Mouse (Mus musculus) cerebellum, adult 8-10 months (tissue): ENCODE results near the gene Nradd.

Experiments
- DNase-seq: peaks from one replicate; pipeline ENCODE4 v3.0.0; 2022

The Nradd gene

DNA sequence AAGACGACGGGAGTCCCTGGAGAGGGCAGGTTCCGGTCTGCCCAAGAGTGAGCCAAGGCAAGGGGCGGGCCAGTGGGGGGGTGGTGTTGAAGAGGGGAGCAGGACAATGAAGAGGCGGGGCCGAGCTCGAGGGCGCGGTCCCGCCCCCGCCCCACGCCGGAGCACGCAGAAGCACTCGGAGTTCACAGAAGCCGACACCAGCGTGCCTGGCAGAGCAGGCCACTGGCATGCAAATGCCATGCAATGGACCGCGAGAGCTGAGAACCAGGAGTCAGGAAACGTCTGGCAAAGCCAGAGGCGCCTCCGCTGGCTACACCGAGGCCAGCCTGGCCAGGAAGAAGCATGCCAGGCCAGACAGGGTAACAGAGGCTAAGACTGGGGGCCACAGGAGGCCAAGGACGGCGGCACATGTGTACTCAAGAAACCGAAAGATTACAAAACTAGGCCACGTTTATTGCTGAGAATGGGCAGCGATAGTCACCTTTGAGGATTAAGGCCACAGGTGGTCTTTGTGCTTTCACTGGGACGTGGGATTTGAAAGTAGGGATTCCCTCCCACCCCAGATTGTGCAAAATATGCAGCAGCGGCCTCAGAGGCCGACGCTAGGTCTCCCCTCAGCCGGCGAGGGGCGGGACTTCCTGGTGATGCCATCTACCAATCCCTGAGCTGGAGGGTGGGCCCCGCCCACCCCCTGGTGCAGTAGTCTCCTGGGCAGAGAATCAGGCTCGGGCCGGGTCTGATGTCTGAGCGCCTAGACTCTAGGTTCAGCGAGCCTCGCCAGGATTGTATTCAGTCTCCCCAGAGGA lies at the start of gene Nradd:
TSS of gene Nradd (minus strand) at position 92 of the 806 bp plus-strand sequence.
- DNase-seq: peak; percentile 86

DNA sequence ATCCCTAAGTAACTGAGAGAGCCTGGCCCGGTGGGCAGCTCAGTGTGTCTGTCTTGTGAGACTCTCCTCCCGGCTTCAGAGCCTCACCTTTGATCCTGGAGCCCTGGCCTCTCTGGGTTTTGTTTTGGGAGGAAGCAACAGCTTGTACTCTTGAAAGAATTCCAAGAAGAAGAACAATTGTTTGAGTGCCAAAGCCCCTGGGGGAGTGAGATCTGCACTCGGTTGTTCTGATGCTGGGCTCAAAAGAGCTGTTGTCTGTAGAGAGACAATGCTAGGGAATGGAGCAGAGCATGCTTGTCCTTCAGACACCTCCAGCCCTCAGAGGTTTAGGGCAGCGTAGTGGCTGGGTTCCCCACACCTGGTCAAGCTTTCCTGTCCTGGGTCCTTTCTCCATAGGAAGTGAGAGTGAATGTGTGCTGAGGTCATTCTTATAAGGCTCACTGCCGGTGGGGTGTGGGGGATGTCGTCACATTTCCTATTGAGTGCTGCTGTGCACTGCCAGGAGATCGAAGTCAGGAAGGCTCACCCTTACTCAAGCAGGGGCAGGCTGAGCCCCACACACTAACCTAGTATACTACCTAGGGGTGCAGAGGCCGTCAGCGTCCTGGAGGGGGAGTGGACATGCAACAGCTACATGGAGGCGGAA lies 49.0 kb upstream of the Nradd start:
- DNase-seq: no peak

DNA sequence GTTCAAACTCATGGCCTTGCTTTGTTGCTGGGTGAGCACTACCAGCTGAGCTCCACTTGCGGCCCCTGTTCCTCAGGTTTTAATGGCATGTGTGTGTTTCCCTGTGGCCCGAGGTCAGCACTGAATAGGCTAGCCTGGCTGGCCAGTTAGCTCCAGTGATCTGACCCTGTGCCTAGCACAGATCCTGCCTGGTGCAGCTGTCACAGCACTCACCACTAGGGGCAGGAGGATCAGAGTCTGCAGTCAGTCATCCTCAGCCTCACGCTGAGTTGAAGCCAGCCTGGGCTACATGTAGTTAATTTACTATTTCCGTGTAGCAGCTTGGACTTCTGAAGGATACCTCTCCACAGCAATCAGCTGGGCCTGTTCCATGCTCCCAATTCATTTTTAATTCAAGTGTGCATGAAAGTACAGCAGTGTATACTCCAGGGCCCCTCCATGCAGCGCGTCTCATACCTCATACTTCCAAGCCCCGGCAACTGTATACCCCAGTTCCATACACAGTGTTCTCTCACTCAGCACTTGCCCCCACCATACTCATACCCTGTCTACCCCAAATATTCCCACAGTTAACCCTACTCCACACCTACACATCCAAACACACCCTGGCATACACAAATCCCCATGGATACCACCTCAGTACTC lies 48.3 kb upstream of the Nradd start:
- DNase-seq: no peak

GRCm38 (mm10) chr9:110669785-110670184 lies 45.5 kb upstream of the Nradd start:
- DNase-seq: no peak

- no peak for DNase-seq
Observed at GRCm38 (mm10) chr9:110668601-110669293, 44.5 kb upstream of the Nradd start.

GRCm38 (mm10) chr9:110667219-110667836 lies 43.1 kb upstream of the Nradd start:
- no peak for DNase-seq

DNA sequence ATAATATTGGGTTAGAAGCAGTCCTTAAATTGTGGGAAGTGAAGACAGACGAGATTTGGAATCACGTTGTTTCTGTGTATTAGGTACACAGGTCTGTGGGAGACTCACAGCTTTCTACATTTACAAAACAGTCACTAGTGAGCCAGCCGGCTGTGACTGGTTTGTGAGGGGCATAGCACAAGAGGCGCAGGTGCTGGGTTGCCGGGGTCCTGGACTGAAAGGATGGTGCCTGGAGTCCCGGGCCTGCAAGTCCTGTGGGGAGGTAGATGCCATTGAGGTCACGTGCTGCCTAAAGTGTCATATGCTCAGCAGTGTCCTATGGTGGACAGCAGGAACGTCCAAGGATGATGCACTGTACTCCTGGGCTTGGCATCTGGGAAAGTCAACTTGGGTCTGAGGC lies 42.1 kb upstream of the Nradd start:
- no peak for DNase-seq

- no peak for DNase-seq
Observed at GRCm38 (mm10) chr9:110665912-110666311, 41.7 kb upstream of the Nradd start.

- DNase-seq: no peak
Observed at GRCm38 (mm10) chr9:110662844-110663243, 38.6 kb upstream of the Nradd start.

GRCm38 (mm10) chr9:110660856-110661612 lies 36.8 kb upstream of the Nradd start:
- no peak for DNase-seq

DNA sequence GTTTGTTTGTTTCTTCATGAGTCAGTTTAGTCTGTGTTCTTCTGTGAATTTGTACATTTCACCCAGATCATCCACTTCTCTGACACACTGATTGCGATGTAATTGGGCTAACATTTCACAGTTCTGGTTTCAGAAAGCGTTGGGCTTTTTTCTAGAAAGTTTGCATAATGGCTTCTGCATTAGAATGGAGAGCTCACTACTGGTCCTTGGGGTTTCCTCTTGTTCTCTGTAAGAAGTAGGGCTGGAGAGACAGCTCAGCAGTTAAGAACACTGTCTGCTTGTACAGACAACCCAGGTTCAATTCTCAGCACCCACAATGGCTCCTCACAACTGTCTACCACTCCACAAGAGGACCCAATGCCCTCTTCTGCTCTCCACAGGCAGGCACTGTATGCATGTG lies 36.0 kb upstream of the Nradd start:
- DNase-seq: no peak

DNA sequence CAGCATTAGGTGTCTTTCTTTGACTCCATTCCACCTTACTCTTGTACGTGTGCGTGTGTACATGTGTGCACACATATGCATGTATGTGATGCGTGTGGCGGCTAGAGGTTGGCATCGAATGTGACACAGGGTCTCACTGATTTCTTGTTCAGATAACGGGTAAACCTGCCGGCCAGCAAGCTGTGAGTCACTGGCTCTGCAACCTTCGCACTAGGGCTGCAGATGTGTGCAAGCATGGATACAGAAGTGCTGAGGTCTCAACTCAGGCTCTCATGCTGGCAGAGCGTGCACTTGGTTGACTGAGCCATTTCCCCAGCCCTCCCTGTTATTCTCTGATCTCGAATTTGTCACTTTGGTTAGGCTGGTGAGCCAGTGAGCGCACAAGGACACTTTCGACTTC lies 35.3 kb upstream of the Nradd start:
- no peak for DNase-seq

DNA sequence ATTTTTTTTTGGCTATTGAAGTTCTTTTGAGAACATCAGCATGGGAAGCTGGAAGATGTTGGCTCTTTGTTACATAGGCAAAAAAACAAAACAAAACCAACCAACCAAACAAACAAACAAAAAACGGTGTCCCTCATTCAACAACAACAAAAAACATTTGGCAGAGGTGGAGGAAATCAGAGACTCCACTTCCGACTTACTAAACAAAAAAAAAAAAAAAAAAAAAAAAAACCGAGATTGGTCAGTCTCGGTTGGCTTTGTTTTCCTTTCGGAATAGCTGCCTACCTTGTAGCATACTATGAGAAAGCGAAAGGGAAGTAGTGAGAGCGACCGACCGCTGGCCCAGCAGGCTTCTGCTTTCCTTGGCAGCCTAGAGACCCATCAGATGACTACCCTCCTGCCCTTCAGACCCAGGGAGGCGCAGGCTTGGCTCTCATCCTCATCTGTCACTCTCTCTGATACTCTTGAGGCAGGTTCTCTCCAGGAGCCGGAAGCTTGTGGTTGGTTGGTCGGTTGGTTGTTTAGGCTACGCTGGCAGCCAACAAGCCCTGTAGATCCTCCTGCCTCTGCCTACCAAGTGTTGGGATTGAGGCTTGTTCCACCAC lies 33.3 kb upstream of the Nradd start:
- DNase-seq: no peak

GRCm38 (mm10) chr9:110656249-110657221 lies 32.3 kb upstream of the Nradd start, which contains the start of gene Ccdc12:
Gene Ccdc12, plus strand, starts transcription at chr9:110656503.
- DNase-seq: peak; percentile 98

DNA sequence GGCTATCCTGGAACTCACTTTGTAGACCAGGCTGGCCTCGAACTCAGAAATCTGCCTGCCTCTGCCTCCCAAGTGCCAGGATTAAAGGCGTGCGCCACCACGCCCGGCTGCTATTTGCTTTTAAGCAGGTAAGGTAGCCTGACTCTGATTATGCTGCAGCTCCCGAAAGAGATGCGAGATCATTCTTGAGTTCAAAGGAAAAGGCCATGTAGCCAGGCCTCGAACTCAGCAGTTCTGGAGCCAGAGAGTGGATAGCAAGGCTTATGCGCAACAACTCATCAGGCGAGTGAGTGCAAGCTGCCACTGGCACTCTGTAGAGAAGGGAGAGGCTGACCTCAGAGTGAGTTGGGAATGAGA lies 31.4 kb upstream of the Nradd start:
- no peak for DNase-seq

DNA sequence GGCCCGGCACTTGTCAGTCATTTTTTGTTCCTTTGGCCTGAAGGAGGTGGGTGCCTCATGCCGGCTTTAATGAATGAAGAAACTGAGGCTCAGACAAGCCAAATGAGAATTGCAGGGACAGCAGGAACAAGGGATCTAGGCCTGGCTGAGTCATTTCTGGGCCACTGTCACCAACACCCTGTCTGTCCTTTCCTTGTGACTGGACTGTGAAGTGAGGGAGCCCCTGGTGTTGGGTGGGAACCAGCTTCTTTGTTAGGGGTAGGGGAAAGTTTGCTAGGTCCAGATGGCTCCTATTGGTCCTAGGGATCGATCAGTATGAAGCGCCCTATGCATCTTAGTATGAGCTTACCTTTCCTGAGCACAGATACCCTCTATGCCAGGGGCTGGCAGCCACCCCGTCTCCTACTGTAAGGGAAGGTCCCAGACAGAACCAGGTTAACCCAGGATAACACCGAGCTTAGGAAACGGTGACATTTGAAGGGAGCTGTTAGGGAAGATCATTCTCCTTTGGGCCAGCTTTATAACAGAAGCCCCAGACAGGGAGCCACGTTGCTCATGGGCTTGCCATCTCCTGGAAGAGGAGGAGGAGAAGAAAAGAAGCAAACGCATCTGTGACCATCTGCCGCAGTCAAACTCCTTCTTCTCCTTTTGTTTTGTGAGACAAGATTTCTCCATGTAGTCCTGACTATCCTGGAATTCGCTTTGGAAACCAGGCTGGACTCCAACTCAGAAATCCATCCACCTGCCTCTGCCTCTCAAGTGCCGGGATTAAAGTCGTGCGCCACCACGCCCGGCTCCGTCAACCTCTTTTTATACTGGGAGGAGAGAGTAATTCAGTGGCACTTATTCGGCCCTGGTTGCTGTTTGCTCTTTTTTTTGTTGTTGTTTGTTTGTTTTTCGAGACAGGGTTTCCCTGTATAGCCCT lies 30.7 kb upstream of the Nradd start:
- DNase-seq: no peak

DNA sequence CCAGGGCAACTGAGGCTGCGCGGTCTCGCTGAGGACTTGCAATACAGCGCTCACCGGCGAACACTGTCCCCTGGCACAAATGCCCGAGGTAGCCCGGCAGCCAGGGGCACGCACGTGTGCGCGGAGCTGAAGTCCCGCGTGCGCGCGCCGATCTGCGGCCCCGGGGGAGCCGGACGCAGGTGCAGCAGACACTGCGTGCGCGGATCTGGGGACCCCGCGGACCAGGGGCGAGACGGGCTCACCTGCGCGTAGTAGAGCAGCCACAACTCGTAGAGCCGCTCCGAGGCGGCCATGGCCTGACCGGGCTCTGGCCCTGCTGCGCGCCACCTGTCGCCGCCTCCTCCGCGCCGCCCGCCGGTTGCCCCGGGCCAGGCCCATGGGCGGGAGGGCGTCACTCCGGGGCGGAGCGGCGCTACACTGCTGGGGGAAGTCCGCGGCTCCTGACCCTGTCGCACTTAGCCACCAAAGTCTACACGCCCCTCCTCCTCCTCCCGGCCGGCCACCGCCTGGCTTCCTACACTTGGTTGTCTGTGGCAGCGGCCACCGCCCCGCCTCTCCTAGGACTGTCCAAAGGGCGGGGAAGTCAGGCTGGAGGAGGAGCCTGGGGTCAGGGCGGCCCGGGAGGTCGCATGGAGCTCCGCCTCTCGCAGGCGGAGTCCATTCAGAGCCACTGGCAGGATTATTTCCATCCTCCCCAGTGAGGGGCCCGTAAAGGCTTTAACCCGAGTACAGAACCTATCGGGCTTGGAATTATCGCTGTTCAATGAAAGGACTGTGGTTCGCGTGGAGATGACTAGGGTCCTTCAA lies 29.6 kb upstream of the Nradd start, which contains the start of gene Nbeal2:
TSS of gene Nbeal2 (minus strand) at position 507 of the 807 bp plus-strand sequence.
- peak; percentile 85 for DNase-seq

DNA sequence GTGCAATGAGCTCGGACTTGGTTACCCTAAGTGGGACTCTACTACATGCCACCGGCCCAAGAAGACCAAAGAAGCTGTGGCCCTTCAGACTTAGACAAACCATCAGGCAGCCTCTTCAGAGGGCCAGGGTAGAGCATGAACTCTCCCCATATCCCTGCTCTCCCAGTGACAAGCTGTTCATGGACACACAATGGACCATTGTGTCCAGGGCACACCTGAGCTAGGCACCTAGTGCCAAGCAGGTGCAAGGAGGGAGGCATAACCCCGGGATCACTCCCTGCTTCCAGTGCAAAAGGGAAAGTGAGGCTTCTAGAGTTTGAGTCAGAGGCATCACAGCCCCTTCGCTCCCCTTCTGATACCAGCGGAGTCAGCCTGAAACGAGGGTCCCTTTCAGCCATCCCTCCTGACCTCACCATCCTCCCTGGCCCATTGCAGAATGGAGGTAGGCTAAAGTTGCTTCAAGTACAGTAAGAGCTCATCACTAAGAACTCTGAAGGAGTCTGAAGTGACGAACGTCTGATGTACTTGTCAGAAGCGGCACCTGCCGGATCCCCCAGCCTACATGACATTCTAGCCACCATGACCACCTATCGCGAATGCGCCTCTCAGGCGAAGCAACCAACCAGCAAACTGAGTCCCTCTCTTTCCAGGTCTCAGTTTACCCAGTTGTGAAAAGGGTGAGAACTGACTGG lies 28.9 kb upstream of the Nradd start:
- no peak for DNase-seq
